9 mouse cellular contexts compared by ENCODE assay signal in genomic region chr19:8992769-8993624, GRCm38 (mm10). TPM values are rescaled to one million over a fixed set of nuclear protein-coding genes. Genes with fewer than 3 reads are reported as not detected.
DNase-seq lines count a peak whose midpoint lies in the region; ATAC-seq lines count a peak whose summit lies in the region.
"Had no signal": no experiment of that assay in that cellular context is flagged by ENCODE, and none has a peak within 500 bp of the region (broad histone marks: within the 10 kb centered on the region; RNA-seq: fewer than 3 reads in every experiment).

No protein-coding gene starts in this region.

- H3K4me2 ChIP-seq in midbrain, embryonic 15.5 days = no peak overlapping the region
- H3K4me2 ChIP-seq in liver, embryonic 12.5 days = no peak overlapping the region
- H3K4me2 ChIP-seq in neural tube, embryonic 15.5 days = peak overlapping the region; percentile 80

- ATAC-seq in midbrain, embryonic 15.5 days (replicated peaks) = no peak
- peak; percentile 33 for ATAC-seq in liver, embryonic 12.5 days
- ATAC-seq in neural tube, embryonic 15.5 days (ENCODE audit: low FRiP score) = no peak

- no peak overlapping the region for H3K9ac ChIP-seq in midbrain, embryonic 15.5 days
- H3K9ac ChIP-seq in liver, embryonic 12.5 days = no peak overlapping the region
- H3K9ac ChIP-seq in neural tube, embryonic 15.5 days (replicated peaks) = no peak overlapping the region

- peaks cover 48% of the 10 kb centered on the region for H3K27me3 ChIP-seq in midbrain, embryonic 10.5 days (ENCODE audit: low read depth, poor library complexity, severe bottlenecking)
- peaks cover 35% of the 10 kb centered on the region for H3K27me3 ChIP-seq in midbrain, embryonic 15.5 days (replicated peaks)
- H3K27me3 ChIP-seq in liver, embryonic 12.5 days (replicated peaks) = peaks cover 41% of the 10 kb centered on the region
- H3K27me3 ChIP-seq in neural tube, embryonic 15.5 days (replicated peaks) = peaks cover 41% of the 10 kb centered on the region

- peak overlapping the region; percentile 46 for H3K27ac ChIP-seq in midbrain, embryonic 10.5 days (replicated peaks)
- H3K27ac ChIP-seq in midbrain, embryonic 15.5 days = no peak overlapping the region
- no peak overlapping the region for H3K27ac ChIP-seq in liver, embryonic 12.5 days
- H3K27ac ChIP-seq in neural tube, embryonic 15.5 days (replicated peaks) = peak overlapping the region; percentile 48

- H3K4me1 ChIP-seq in midbrain, embryonic 10.5 days = peaks cover 41% of the 10 kb centered on the region
- H3K4me1 ChIP-seq in midbrain, embryonic 15.5 days = peaks cover 19% of the 10 kb centered on the region
- peaks cover 47% of the 10 kb centered on the region for H3K4me1 ChIP-seq in liver, embryonic 12.5 days
- peaks cover 56% of the 10 kb centered on the region for H3K4me1 ChIP-seq in neural tube, embryonic 15.5 days

- H3K4me3 ChIP-seq in midbrain, embryonic 10.5 days = peak overlapping the region; percentile 9; the same call in 1 of the 2 replicates
- H3K4me3 ChIP-seq in midbrain, embryonic 15.5 days = no peak overlapping the region
- no peak overlapping the region for H3K4me3 ChIP-seq in liver, embryonic 12.5 days
- H3K4me3 ChIP-seq in neural tube, embryonic 15.5 days (replicated peaks) = no peak overlapping the region
- H3K4me3 ChIP-seq: erythroblast, embryonic 14.5 days had no signal

- no peaks in the 10 kb centered on the region for H3K9me3 ChIP-seq in midbrain, embryonic 10.5 days (replicated peaks)
- no peaks in the 10 kb centered on the region for H3K9me3 ChIP-seq in midbrain, embryonic 15.5 days
- no peaks in the 10 kb centered on the region for H3K9me3 ChIP-seq in liver, embryonic 12.5 days (replicated peaks)
- H3K9me3 ChIP-seq in neural tube, embryonic 15.5 days (replicated peaks) = no peaks in the 10 kb centered on the region

- no peaks in the 10 kb centered on the region for H3K36me3 ChIP-seq in midbrain, embryonic 10.5 days
- H3K36me3 ChIP-seq in midbrain, embryonic 15.5 days (replicated peaks) = no peaks in the 10 kb centered on the region
- H3K36me3 ChIP-seq in liver, embryonic 12.5 days = no peaks in the 10 kb centered on the region
- no peaks in the 10 kb centered on the region for H3K36me3 ChIP-seq in neural tube, embryonic 15.5 days

- peak; percentile 65 for DNase-seq in midbrain, embryonic 10.5 days (ENCODE audit: low spot score)
- peak; percentile 82 for DNase-seq in embryo, embryonic 11 days
- peak; percentile 94 to 95 for DNase-seq in heart, adult 9 months (ENCODE audit: low spot score in 2 of 2)
- peak; percentile 87 for DNase-seq in kidney, adult 9 months
- peak; percentile 89 for DNase-seq in testis, postnatal 10 days (ENCODE audit: low spot score)

- WGBS in midbrain, embryonic 10.5 days = 36% methylated on average over 12 of the region's 12 CpGs
- 37% methylated on average over 12 of the region's 12 CpGs for WGBS in midbrain, embryonic 15.5 days
- WGBS in liver, embryonic 12.5 days (ENCODE audit: insufficient replicate concordance) = 27% methylated on average over 12 of the region's 12 CpGs
- 28% methylated on average over 12 of the region's 12 CpGs for WGBS in neural tube, embryonic 15.5 days

RNA-seq across cellular contexts. Expression of gene Ahnak, which starts 3.9 kb away (rescaled TPM):
- polyA plus RNA-seq in midbrain, embryonic 10.5 days (2016; fragmentation: Nextera tagmentation; extraction: Ambion mirVana) = 6.6 and 8.8 TPM in 2 replicates
- 4.9 and 5.9 TPM in 2 replicates for polyA plus RNA-seq in midbrain, embryonic 15.5 days (2015; fragmentation: Nextera tagmentation; extraction: Ambion mirVana)
- polyA plus RNA-seq in liver, embryonic 12.5 days (2016; fragmentation: Nextera tagmentation; extraction: Ambion mirVana) = 1.8 and 2.0 TPM in 2 replicates
- 4.4 and 8.0 TPM in 2 replicates for polyA plus RNA-seq in neural tube, embryonic 15.5 days (2015; fragmentation: Nextera tagmentation; extraction: Ambion mirVana)

RNA-seq across cellular contexts. Expression of gene Eef1g, which starts 26.2 kb away (rescaled TPM):
- 438 and 514 TPM in 2 replicates for polyA plus RNA-seq in midbrain, embryonic 10.5 days (2016; fragmentation: Nextera tagmentation; extraction: Ambion mirVana)
- polyA plus RNA-seq in midbrain, embryonic 15.5 days (2015; fragmentation: Nextera tagmentation; extraction: Ambion mirVana) = 287 and 295 TPM in 2 replicates
- 358 and 366 TPM in 2 replicates for polyA plus RNA-seq in liver, embryonic 12.5 days (2016; fragmentation: Nextera tagmentation; extraction: Ambion mirVana)
- polyA plus RNA-seq in neural tube, embryonic 15.5 days (2015; fragmentation: Nextera tagmentation; extraction: Ambion mirVana) = 291 and 348 TPM in 2 replicates

RNA-seq across cellular contexts. Expression of gene Tut1, which starts 39.4 kb away (rescaled TPM):
- polyA plus RNA-seq in midbrain, embryonic 10.5 days (2016; fragmentation: Nextera tagmentation; extraction: Ambion mirVana) = 36.5 and 40.2 TPM in 2 replicates
- polyA plus RNA-seq in midbrain, embryonic 15.5 days (2015; fragmentation: Nextera tagmentation; extraction: Ambion mirVana) = 27.5 and 30.5 TPM in 2 replicates
- 26.0 and 27.7 TPM in 2 replicates for polyA plus RNA-seq in liver, embryonic 12.5 days (2016; fragmentation: Nextera tagmentation; extraction: Ambion mirVana)
- 25.4 and 26.0 TPM in 2 replicates for polyA plus RNA-seq in neural tube, embryonic 15.5 days (2015; fragmentation: Nextera tagmentation; extraction: Ambion mirVana)

RNA-seq across cellular contexts. Expression of gene Mta2, which starts 51.3 kb away (rescaled TPM):
- polyA plus RNA-seq in midbrain, embryonic 10.5 days (2016; fragmentation: Nextera tagmentation; extraction: Ambion mirVana) = 178 and 191 TPM in 2 replicates
- 119 and 121 TPM in 2 replicates for polyA plus RNA-seq in midbrain, embryonic 15.5 days (2015; fragmentation: Nextera tagmentation; extraction: Ambion mirVana)
- polyA plus RNA-seq in liver, embryonic 12.5 days (2016; fragmentation: Nextera tagmentation; extraction: Ambion mirVana) = 138 and 140 TPM in 2 replicates
- polyA plus RNA-seq in neural tube, embryonic 15.5 days (2015; fragmentation: Nextera tagmentation; extraction: Ambion mirVana) = 94.8 and 117 TPM in 2 replicates

Comparison
In these comparisons a context has a peak if more than half of its experiments do, and no peak if none do; other contexts are left out.
1. H3K27ac ChIP-seq: peak in midbrain, embryonic 10.5 days (single experiment) and neural tube, embryonic 15.5 days (single experiment); none in midbrain, embryonic 15.5 days (single experiment) and liver, embryonic 12.5 days (single experiment).
2. Peak in every context shown above with its lines, with median percentiles within 50 percentile points of each other: DNase-seq.